Mouse (Mus musculus) cerebellum, postnatal 10 days (tissue): ENCODE results near the gene St3gal2.
"Not testable (repeated sequence)": the region's sequence is repeated elsewhere in the genome, so short reads cannot be mapped to it uniquely, and the experiment has no call there.

ENCODE experiments used
- DNase-seq, 2 experiments: peaks; one replicate each; pipeline ENCODE4 v3.0.0; 2021; ENCODE audit warnings: mixed read lengths in 2 of 2

The St3gal2 gene

DNA sequence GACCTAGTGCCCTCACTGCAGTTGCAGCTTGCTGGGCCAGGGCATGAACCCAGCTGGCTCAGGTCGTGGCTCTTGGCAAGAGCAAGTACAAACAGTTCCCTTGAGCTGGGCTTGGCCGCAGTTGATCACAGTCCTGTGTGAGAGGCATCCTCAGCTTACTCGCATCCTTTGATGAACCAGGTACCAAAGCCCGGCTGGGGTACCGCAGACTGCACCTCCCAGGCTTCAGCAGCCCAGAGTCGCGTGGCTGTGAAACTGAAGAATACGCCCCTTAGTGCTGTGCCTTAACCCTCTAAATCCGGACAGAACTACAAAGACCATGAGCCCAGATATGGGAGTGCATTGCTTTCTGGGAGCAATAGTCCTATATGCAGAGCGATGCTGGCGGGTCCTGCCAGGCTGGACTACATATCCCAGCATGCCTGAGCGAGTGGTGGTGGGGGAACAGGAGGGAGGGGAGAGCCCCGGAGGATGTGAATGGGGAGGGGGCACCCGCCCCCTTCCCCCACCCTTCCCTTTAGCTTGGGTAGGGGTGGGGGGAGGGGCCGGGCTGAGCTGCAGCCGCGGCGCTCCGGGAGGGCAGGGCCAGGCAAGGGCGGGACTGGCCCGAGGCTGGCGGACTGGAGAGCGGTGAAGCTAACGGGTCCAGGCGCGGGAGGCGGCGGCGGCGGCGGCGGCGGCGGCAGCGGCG is at the start of gene St3gal2:
TSS of gene St3gal2 (plus strand) at position 582 of the 691 bp plus-strand sequence.
- peak; percentile 95 to 96 for DNase-seq

DNA sequence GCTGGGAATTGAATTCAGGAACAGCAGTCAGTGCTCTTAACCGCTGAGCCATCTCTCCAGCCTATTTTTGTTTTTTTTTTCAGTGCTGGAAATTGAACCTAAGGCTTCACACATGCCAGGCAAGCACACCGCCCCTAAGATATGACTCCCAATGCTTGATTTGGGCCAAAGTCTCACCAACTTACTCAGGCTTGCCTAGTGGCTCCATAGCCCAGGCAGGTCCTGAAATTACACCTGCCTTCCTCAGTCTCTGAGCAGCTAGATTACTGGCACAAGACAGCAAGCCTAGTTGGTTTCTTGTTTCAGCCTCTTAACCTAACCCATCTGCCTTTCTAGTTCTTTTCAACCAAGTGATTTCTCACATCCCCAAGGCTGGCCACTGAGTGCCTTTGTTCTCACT is 49.2 kb upstream of the St3gal2 start:
- no peak for DNase-seq

DNA sequence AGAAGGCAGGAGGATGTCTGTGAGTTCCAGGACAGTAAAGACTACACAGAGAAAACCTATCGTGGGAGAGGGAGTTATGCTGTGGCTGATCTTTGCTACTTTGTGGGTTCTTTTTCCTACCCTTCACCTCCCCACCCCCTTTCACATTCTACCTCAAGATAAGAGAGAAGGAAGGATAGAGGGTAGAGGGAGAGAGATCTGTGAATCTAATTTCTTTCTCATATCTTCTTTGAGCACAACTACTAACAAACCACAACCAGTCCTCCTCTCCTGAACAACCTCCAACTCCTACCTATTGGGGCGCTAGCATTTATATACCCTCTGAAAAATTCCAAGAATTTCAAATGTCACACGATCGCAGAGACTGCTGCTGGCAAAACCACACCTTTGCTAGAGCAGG is 41.9 kb upstream of the St3gal2 start:
- DNase-seq: no peak

DNA sequence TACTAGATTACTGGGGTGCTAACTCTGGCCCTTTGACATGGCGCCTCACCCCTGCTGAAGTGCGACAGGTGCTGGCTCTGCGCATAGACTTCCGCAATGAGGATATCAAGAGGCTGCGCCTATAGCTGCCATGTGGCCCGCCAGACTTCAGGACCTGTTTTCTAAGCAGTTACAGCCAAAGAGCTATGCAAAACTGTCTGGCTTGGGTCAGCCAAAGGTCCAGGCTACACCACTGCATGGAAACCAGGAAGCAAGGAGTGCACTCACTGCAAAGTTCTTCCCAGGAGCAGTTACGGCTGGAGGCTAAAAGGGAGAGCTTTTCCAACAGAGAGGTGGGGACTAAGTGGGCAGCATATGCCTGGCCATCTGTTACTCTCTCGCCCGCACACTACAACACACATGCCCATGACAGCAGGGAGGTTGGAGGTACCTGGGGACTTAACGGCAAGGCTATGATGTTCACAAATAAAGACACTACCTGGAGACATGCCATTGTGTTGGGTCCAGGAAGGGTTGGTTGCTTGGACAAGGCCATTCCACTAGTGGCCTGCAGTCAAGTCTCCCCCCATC is 37.9 kb upstream of the St3gal2 start:
- peak; percentile 70 to 75 for DNase-seq

DNA sequence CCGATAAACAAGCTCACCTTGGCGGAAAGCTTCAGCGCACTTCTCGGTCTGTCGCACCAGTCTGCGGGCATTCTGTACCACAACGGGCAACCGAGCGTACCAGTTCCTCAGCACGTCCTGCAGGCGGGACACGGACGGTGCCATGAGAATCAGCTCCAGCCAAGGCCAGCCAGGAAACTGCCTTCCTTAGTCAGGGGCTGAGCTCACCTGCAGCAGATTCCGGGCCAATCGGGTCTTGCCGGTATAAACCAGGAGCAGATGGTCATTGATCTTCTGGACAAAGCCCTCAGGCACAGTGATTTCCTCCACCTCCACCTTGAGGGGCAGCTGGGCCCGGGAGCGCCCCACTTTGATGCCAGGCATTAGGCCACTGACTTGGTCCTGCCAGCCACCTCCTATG is 35.9 kb upstream of the St3gal2 start:
- DNase-seq: peak; percentile 67 to 69

DNA sequence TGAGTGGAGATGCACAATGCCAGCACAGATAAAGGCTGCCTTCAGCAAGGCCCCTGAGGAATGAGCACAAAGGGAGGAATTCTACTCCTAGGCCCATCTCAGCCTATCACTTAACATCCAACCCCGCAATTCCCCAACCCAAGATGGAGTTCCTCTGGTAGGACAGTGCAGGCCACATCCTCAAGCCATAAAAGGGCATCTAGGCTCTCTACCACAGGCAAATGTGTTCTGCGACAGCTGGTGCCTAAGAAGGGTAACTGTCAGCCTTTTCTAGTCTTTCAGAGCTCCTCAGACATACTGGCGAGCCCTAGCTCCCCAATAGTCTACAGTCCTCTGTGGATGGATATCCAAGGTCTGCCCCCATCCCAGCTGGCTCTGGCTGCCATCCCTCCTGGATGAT is 33.1 kb upstream of the St3gal2 start:
- DNase-seq: no peak

DNA sequence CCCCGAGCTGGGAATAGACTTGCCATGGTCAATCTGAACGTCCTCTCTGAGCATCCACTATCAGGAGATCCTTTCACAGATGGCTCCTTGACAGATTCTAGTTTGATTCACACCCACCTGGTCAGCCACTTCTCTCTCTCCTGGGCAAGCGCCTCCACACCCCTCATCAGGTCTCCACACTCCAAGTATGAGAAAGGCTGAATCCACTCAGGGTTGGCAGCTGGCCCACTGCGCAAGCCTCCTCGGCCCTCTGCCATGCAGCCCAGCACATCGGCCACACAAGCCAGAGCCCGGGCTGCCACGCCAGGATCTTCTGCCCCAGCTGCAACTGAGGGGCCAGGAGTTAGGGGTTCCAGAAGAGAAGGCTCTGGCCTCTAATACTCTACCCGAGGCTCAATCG is 32.2 kb upstream of the St3gal2 start:
- peak; percentile 87 to 89 for DNase-seq

DNA sequence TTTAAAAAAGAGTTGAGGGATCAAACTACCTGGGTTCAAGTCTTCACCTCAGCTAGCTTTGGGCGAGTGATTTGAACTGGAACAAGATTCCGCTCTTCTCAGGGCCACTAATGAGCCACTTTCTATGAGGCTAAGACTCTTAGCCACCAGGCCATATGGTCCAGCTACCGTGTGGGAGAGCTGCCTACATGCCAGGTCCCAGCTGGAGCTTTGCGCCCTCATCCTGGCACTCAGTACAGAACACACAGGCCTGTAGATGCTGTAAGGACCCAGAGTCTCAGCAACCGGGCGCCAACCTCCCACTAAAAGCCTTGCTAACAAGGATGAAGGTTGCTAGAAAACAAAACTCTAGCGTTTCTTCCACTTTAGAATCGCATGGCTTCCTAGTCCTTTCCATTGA is 31.3 kb upstream of the St3gal2 start:
- DNase-seq: peak; percentile 80 to 90

DNA sequence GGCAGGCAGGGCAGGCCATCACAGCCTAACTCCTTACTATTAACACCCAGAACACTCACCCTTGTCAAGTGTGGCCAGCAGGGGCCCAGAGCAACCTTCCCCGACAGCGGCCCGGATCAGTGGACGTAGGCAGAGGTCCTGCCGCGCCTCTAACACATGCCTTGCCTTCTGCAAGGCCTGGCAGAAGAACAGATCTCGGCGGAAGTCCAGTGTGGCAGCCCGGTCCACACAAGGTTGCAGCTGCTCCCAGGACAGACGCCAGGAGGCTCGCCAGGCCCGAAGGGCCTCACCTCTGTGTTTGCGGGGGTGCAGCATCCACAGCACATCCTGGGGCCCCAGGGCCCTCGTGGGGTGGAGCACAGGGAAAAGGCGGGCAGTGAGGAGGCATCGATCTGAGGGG is 30.9 kb upstream of the St3gal2 start:
- peak; percentile 96 for DNase-seq

DNA sequence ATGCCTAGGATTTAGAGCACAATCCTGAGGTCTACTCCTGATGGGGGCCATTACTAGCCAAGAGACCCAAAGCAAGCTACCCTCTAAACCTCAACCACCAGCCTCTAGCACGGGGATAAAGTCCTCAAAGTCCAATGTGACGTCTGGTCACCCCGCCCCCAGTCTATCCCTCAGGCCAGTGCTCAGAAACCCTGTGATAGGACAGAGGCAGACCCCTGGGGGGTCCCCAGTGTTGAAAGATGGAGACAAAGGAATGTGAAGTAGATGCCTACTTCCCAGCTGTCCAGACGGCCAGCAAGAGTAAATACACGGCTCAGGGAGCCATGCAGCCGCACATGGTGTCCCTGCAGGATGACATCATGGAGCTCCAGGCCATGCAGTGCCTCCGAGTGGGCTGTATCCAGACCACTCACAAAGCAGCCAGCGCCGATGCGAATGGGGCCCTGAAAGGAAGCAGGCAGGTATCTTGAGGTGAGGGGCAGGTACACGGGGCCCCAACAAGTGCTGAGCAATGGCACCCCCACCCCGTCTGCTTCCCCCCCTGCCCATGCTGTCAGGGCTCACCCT is 29.7 kb upstream of the St3gal2 start:
- peak in 1 of 2 experiments; percentile 37 for DNase-seq

DNA sequence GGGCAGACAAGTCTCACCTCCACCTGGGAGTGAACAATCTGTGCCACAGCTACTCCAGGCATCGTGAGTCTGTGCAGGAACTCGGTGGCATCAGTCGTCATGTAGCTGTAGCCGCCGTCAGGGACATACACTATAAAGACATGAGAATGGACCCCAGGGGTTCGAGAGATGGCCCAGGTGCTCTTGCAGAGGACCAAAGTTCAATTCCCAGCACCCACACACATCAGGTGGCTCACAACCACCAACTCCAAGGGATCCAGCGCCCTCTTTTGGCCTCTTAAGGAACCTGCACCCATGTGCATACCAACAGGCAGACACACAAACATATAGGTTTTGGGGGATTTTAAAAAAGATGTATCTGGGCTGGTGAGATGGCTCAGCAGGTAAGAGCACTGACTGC is 27.7 kb upstream of the St3gal2 start:
- no peak for DNase-seq

DNA sequence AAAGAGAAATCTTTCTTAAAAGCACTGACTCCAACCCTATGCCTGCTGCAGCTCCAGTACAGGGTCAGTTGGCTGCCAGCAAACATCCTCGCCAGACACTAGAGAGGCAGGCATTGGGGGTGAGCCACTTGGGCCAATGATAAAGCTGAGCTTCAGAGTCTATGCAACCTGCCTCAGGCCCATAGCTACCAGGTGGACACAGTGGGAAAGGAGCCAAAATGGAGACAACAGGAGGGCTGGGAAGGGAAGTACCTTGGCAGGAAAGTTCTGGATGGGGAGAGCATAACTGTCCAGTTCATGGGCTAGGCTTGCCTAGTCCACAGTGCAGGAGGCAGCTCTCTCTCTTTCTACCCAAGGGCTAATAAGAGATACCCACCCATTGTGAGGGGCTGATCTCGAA is 26.8 kb upstream of the St3gal2 start:
- peak; percentile 66 to 69 for DNase-seq

DNA sequence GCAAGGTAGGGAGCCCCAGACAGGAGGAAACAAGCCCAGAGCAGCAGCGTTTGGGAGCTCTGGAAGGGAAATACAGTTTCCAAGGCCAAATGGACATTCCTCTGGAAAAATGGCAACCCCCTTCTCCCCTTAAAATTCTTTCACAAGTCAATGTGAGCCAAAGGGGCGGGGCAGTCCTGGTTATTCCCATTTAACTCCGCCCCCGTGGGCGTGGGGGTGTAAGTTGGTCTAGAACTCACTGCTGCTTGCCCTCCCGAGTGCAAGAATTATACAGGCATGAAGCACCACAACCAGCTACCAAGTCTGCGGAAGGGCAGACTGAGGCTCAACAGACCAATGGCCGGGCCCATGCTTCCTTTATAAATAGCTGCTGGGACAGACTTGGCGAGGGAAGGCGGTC is 24.9 kb upstream of the St3gal2 start:
- DNase-seq: no peak

DNA sequence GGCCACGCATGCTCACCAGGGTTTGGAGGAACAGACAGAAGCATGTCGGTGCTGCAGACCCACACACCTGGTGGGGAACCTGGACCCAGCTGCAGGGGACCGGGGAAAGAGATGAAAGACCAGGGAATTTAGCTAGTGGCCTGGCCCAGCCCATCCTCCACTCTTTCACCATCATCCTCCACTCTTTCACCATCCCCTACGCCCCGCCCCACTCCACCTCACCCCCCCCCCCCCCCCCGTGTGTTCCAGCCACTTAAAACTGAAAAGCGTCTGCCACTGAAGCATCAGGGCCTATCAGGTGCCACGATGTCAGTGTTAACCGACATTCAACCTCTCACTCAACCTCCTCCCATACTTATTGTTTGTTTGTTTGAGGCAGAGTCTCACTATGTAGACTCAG is 24.5 kb upstream of the St3gal2 start:
- DNase-seq: no peak

DNA sequence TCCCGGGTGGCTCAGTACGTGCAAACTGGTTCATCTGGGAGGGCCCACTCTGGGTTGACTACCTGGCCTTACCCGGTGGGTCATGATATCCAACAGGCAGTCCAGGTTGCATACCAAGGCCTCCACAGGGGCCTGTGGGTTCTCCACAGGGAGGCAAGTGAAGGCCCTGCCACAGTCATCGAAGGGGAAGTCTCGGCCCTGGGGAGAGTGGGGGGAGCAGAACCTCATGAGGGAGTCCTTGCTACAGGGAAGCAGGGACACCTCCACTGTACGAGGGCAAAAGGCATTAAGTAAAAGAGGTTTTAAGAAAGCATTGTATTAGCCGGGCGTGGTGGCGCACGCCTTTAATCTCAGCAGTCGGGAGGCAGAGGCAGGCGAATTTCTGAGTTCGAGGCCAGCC is 23.9 kb upstream of the St3gal2 start:
- DNase-seq: no peak

DNA sequence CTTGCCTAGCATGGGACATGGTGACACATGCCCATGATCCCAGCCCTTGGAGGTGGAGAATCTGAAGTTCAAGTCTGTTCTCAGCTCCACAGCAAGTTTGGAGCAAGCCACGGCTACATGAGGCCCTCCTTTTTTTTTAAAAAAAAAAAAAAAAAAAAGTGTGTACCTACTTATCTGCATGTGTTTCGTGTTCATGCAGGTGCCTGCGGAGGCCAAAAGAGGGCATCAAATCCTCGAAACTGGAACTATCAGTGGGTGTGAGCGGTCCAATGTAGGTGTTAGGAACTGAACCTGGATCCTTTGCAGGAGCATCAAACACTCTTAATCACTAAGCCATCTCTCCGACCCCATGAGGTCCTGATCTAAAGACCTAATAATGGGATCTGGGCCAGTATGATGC is 22.2 kb upstream of the St3gal2 start:
- DNase-seq: no peak

DNA sequence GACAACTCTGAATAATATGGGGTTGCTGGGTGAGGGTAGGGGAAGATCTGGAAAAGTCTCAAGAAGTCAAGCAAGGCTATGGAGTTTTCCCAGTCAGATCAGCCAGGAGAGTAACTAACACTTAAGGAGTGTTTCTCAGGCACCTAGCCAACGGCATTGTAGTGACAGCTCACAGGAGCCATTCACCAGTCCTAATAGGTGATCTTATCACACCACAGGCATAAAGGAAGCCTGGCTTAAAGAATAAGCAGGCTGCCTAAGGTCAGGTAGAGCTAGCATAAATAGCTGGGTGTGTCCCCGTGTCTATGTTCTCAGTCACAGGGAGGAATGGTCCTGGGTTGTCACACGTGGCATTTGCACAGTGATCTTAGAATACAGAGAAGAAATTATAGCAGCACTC is 18.7 kb upstream of the St3gal2 start:
- no peak for DNase-seq

DNA sequence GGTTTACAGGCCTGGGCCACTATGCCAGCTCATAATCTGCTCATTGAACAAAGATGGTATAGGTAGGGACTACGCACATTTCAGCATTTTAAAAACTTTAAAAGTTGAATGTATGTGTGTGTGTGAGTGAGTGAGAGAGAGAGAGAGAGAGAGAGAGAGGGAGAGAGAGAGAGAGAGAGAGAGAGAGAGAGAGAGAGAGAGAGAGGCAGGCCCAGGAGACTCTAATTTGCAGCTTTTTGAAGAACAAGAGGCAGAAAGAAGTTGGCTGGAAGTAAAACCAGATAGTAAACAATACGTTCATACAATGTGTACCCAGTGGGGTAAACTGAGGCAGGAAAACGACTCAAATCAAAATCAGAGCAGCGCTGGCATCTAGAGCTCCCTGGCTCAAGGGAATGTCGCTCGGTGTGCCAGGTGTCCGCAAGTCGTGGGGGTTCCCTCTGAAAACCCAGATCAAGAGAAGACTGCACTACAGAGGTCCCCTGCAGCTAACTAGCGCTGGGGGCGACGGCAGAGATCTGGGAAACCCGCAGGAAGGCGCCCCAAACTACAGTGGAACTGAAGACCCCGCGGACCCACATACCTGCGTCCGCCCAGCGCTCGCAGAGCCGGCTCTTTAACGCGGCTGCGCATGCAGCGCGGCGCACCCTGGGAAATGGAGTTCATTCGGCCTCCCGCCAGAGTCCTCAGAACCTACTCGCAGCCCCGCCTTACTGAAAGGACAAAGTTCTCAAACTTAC is 17.7 kb upstream of the St3gal2 start, which contains the start of gene Fuk:
TSS of gene Fuk (minus strand) at position 650 of the 740 bp plus-strand sequence.
- DNase-seq: peak; percentile 89 to 92

DNA sequence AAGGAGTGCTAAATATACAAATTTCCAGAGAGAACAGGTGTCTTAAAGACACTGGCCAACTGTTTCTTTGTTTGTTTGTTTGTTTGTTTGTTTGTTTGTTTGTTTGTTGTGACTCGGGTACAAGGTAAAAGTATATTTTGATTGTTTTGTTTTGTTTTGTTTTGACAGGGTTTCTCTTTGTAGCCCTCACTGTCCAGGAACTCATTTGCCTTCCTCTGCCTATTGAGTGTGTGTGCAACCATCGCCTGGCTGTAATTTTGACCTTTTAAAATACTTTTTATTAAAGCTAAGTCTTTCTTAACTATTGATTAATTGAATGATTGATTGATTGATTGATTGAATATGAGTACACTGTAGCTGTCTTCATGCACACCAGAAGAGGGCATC is 17.1 kb upstream of the St3gal2 start:
- DNase-seq: no peak

DNA sequence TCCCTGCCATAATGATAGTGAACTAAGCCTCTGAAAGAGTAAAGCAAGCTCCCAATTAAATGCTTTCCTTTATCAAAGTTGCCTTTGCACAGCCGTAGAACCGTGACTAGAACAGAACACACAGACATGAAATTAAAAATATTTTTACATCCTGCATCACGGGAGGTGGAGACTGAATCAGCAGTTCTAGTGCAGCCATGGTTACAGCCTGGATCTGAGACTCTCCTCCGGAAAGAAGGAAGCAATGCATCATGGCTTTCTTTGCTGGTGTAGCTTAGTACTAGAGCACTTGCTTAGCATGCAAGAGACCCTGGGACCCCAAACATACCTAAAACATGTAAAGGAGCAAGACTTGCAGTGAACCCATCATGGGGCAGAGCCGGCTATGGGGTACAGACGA is 14.3 kb upstream of the St3gal2 start:
- no peak for DNase-seq

DNA sequence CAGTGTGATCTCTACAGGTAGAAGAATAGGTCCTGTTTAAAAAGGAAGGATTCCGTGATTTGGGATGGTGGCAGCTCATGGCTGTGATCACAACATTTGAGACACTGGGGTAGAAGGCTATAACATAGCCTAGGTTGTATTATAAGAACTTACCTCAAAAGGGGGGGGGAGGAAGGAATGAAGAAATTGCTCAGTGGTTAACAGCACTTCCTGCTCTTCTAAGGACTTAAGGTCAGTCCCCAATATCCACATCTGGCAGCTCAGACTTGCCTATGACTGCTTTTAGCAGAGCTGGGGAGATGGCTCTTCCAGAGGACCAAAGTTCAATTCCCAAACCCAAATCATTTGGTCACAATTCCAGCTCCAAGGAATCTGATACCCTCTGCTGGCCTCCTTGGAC is 13.0 kb upstream of the St3gal2 start:
- no peak for DNase-seq

DNA sequence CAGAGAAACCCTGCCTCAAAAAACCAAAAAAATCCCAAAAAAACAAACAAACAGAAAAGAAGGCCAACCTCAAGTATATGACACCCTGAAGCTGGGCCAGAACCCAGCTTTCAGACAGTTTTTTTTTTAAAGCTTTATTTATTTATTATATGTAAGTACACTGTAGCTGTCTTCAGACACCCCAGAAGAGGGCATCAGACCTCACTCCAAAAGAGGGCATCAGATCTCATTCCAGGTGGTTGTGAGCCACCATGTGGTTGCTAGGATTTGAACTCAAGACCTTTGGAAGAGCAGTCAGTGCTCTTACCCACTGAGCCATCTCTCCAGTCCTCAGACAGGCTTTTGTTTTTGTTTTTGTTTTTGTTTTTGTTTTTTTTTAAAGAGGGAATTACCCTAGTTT is 9.9 kb upstream of the St3gal2 start:
- not testable (repeated sequence) for DNase-seq
